Mouse (Mus musculus) ES-E14 (cell line): ENCODE measurements around the gene Col4a3.

Experiments
- CHD2 ChIP-seq: IDR thresholded peaks from 2 replicates; pipeline ENCODE4 v1.6.1; 2014; ENCODE audit warnings: mild to moderate bottlenecking, low read depth, low read length, inconsistent platforms
- HCFC1 ChIP-seq: IDR thresholded peaks from 2 replicates; pipeline ENCODE4 v1.6.1; 2012; ENCODE audit warnings: low read length, inconsistent platforms, borderline replicate concordance; ENCODE audit not compliant: insufficient read depth
- MAFK ChIP-seq: IDR thresholded peaks from 2 replicates; pipeline ENCODE4 v1.6.1; 2014; ENCODE audit warnings: mild to moderate bottlenecking, low read depth, low read length, inconsistent platforms; ENCODE audit not compliant: insufficient read depth
- ZC3H11A ChIP-seq: IDR thresholded peaks from 2 replicates; pipeline ENCODE4 v1.6.1; 2012; ENCODE audit warnings: low read depth, mild to moderate bottlenecking, inconsistent platforms, low read length, borderline replicate concordance
- ZNF384 ChIP-seq: IDR thresholded peaks from 2 replicates; pipeline ENCODE4 v1.6.1; 2012; ENCODE audit warnings: low read depth, low read length, inconsistent platforms

DNA sequence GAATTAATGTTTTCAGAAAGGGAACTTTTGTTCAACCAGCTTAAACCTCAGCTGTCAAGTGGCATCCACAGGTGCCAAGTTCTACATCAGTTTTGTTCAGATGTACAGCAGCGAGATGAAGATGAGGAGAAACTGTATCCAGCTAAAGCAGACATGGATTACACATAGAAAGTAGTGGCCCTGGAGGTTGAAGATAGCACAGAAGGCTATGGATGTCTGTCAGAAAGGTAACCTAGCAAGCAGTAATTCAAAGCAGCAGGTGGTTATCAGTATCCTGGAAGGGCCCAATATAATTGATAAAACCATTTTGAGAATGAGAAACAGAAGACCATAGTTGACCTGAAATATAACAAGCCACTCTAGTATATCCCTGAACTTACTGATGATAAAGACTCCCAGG, 146.6 kb downstream of the Col4a3 start:
- no peak for TF ChIP-seq CHD2
- no peak for TF ChIP-seq ZC3H11A
- TF ChIP-seq ZNF384: no peak
- TF ChIP-seq MAFK: no peak
- no peak for TF ChIP-seq HCFC1
